Mouse (Mus musculus): ENCODE results near the gene Syndig1l. TPM values are rescaled to one million over a fixed set of nuclear protein-coding genes. Genes with fewer than 3 reads are reported as not detected.

Syndig1l gene
- polyA plus RNA-seq, 1 experiment from 2014 or later = not detected

- 75% methylated on average over 4 of the region's 4 CpGs for WGBS (ENCODE audit: insufficient replicate concordance)
- Histone ChIP-seq H3K9me3 (replicated peaks) (no peaks in the 10 kb centered on the region), H3K4me1 (peaks cover 21% of the 10 kb centered on the region)
Measured at GRCm38 (mm10) chr12:84707804-84708203, 9.2 kb upstream of the Syndig1l start.

GRCm38 (mm10) chr12:84706886-84707285 is 8.3 kb upstream of the Syndig1l start:
- Histone ChIP-seq H3K27ac (no peak overlapping the region), H3K9me3 (replicated peaks) (no peaks in the 10 kb centered on the region), H3K9ac (no peak overlapping the region), H3K27me3 (replicated peaks) (peaks cover 16% of the 10 kb centered on the region), H3K4me2 (no peak overlapping the region), H3K4me1 (peaks cover 21% of the 10 kb centered on the region), H3K36me3 (no peaks in the 10 kb centered on the region), H3K4me3 (no peak overlapping the region)
- WGBS (ENCODE audit: insufficient replicate concordance) = 66% methylated on average over 4 of the region's 4 CpGs
- no peak for ATAC-seq

More at GRCm38 (mm10) chr12:84707804-84708203, 9.2 kb upstream of the Syndig1l start:
- Histone ChIP-seq H3K9ac (no peak overlapping the region), H3K36me3 (no peaks in the 10 kb centered on the region), H3K4me3 (no peak overlapping the region), H3K27me3 (replicated peaks) (peaks cover 7% of the 10 kb centered on the region), H3K4me2 (no peak overlapping the region), H3K27ac (no peak overlapping the region)
- ATAC-seq = no peak

- 69% methylated on average over 7 of the region's 7 CpGs for WGBS (ENCODE audit: insufficient replicate concordance)
Measured at GRCm38 (mm10) chr12:84702586-84702985, 4.0 kb upstream of the Syndig1l start.

GRCm38 (mm10) chr12:84692141-84692540 is 6.5 kb downstream of the Syndig1l start:
- ATAC-seq = no peak
- H3K27ac ChIP-seq = no peak overlapping the region
- H3K4me2 ChIP-seq = no peak overlapping the region
- 53% methylated on average over 6 of the region's 6 CpGs for WGBS (ENCODE audit: insufficient replicate concordance)
- no peaks in the 10 kb centered on the region for H3K4me1 ChIP-seq
- H3K9ac ChIP-seq = no peak overlapping the region
- peaks cover 46% of the 10 kb centered on the region for H3K27me3 ChIP-seq (replicated peaks)
- no peaks in the 10 kb centered on the region for H3K36me3 ChIP-seq
- H3K4me3 ChIP-seq = no peak overlapping the region
- H3K9me3 ChIP-seq (replicated peaks) = no peaks in the 10 kb centered on the region

More at GRCm38 (mm10) chr12:84702586-84702985, 4.0 kb upstream of the Syndig1l start:
- Histone ChIP-seq H3K27me3 (replicated peaks) (peaks cover 59% of the 10 kb centered on the region), H3K27ac (no peak overlapping the region), H3K4me2 (no peak overlapping the region), H3K4me1 (peaks cover 9% of the 10 kb centered on the region; the same call in 1 of the 2 replicates), H3K4me3 (no peak overlapping the region), H3K9me3 (replicated peaks) (no peaks in the 10 kb centered on the region), H3K36me3 (no peaks in the 10 kb centered on the region), H3K9ac (no peak overlapping the region)
- no peak for ATAC-seq

GRCm38 (mm10) chr12:84691347-84691746 is 7.3 kb downstream of the Syndig1l start:
- H3K4me3 ChIP-seq = no peak overlapping the region
- no peak overlapping the region for H3K4me2 ChIP-seq
- ATAC-seq = no peak
- H3K9ac ChIP-seq = no peak overlapping the region
- H3K27me3 ChIP-seq (replicated peaks) = peaks cover 38% of the 10 kb centered on the region
- H3K4me1 ChIP-seq = no peaks in the 10 kb centered on the region
- no peaks in the 10 kb centered on the region for H3K9me3 ChIP-seq (replicated peaks)
- H3K36me3 ChIP-seq = no peaks in the 10 kb centered on the region
- no peak overlapping the region for H3K27ac ChIP-seq

- WGBS (ENCODE audit: insufficient replicate concordance) = 77% methylated on average over 11 of the region's 11 CpGs
- no peaks in the 10 kb centered on the region for H3K4me1 ChIP-seq
- H3K4me2 ChIP-seq = no peak overlapping the region
- peaks cover 23% of the 10 kb centered on the region; the same call in 1 of the 2 replicates for H3K27me3 ChIP-seq (replicated peaks)
- H3K36me3 ChIP-seq = no peaks in the 10 kb centered on the region
- H3K9ac ChIP-seq = no peak overlapping the region
- no peak overlapping the region for H3K4me3 ChIP-seq
- no peak for ATAC-seq
- no peaks in the 10 kb centered on the region for H3K9me3 ChIP-seq (replicated peaks)
- H3K27ac ChIP-seq = no peak overlapping the region
Measured at GRCm38 (mm10) chr12:84689051-84689450, 9.6 kb downstream of the Syndig1l start.

GRCm38 (mm10) chr12:84687531-84687930 is 11.1 kb downstream of the Syndig1l start:
- no peaks in the 10 kb centered on the region for H3K36me3 ChIP-seq
- no peaks in the 10 kb centered on the region for H3K4me1 ChIP-seq
- H3K9ac ChIP-seq = no peak overlapping the region
- peaks cover 32% of the 10 kb centered on the region for H3K27me3 ChIP-seq (replicated peaks)
- H3K4me2 ChIP-seq = no peak overlapping the region
- H3K9me3 ChIP-seq (replicated peaks) = no peaks in the 10 kb centered on the region
- H3K4me3 ChIP-seq = no peak overlapping the region
- no peak overlapping the region for H3K27ac ChIP-seq
- no peak for ATAC-seq
- WGBS (ENCODE audit: insufficient replicate concordance) = 68% methylated on average over 4 of the region's 4 CpGs

- H3K9ac ChIP-seq = no peak overlapping the region
- no peaks in the 10 kb centered on the region for H3K9me3 ChIP-seq (replicated peaks)
- H3K4me1 ChIP-seq = no peaks in the 10 kb centered on the region
- no peak overlapping the region for H3K4me3 ChIP-seq
- ATAC-seq = no peak
- H3K36me3 ChIP-seq = no peaks in the 10 kb centered on the region
- H3K4me2 ChIP-seq = no peak overlapping the region
- no peak overlapping the region for H3K27ac ChIP-seq
- peaks cover 36% of the 10 kb centered on the region for H3K27me3 ChIP-seq (replicated peaks)
- WGBS (ENCODE audit: insufficient replicate concordance) = 50% methylated on average over 4 of the region's 4 CpGs
Measured at GRCm38 (mm10) chr12:84686176-84686575, 12.5 kb downstream of the Syndig1l start.

- WGBS (ENCODE audit: insufficient replicate concordance) = 56% methylated on average over 7 of the region's 7 CpGs
Measured at GRCm38 (mm10) chr12:84684569-84684968, 14.1 kb downstream of the Syndig1l start.

GRCm38 (mm10) chr12:84676011-84676410 is 22.6 kb downstream of the Syndig1l start:
- no peak for ATAC-seq
- Histone ChIP-seq H3K27ac (no peak overlapping the region), H3K9me3 (replicated peaks) (no peaks in the 10 kb centered on the region), H3K9ac (no peak overlapping the region), H3K4me1 (no peaks in the 10 kb centered on the region), H3K4me3 (no peak overlapping the region), H3K36me3 (no peaks in the 10 kb centered on the region), H3K4me2 (no peak overlapping the region), H3K27me3 (replicated peaks) (peaks cover 49% of the 10 kb centered on the region)
- 68% methylated on average over 3 of the region's 3 CpGs for WGBS (ENCODE audit: insufficient replicate concordance)

More at GRCm38 (mm10) chr12:84684569-84684968, 14.1 kb downstream of the Syndig1l start:
- no peak overlapping the region for H3K4me3 ChIP-seq
- H3K36me3 ChIP-seq = no peaks in the 10 kb centered on the region
- ATAC-seq = no peak
- no peak overlapping the region for H3K27ac ChIP-seq
- H3K4me1 ChIP-seq = no peaks in the 10 kb centered on the region
- H3K27me3 ChIP-seq (replicated peaks) = peaks cover 50% of the 10 kb centered on the region
- H3K4me2 ChIP-seq = no peak overlapping the region
- no peak overlapping the region for H3K9ac ChIP-seq
- no peaks in the 10 kb centered on the region for H3K9me3 ChIP-seq (replicated peaks)

GRCm38 (mm10) chr12:84674666-84675526 is 23.7 kb downstream of the Syndig1l start:
- no peak overlapping the region for H3K27ac ChIP-seq
- no peaks in the 10 kb centered on the region for H3K4me1 ChIP-seq
- H3K9ac ChIP-seq = no peak overlapping the region
- H3K9me3 ChIP-seq (replicated peaks) = no peaks in the 10 kb centered on the region
- 46% methylated on average over 14 of the region's 14 CpGs for WGBS (ENCODE audit: insufficient replicate concordance)
- no peak for ATAC-seq
- peaks cover 39% of the 10 kb centered on the region for H3K27me3 ChIP-seq (replicated peaks)
- no peak overlapping the region for H3K4me3 ChIP-seq
- no peak overlapping the region for H3K4me2 ChIP-seq
- no peaks in the 10 kb centered on the region for H3K36me3 ChIP-seq

GRCm38 (mm10) chr12:84671646-84672045 is 27.0 kb downstream of the Syndig1l start:
- no peaks in the 10 kb centered on the region for H3K9me3 ChIP-seq (replicated peaks)
- no peak overlapping the region for H3K4me2 ChIP-seq
- H3K27ac ChIP-seq = no peak overlapping the region
- ATAC-seq = no peak
- H3K27me3 ChIP-seq (replicated peaks) = peaks cover 29% of the 10 kb centered on the region
- H3K36me3 ChIP-seq = no peaks in the 10 kb centered on the region
- WGBS (ENCODE audit: insufficient replicate concordance) = 21% methylated on average over 10 of the region's 10 CpGs
- no peaks in the 10 kb centered on the region for H3K4me1 ChIP-seq
- H3K9ac ChIP-seq = no peak overlapping the region
- H3K4me3 ChIP-seq = no peak overlapping the region

Data from liver, embryonic 12.5 days (tissue).